Mouse (Mus musculus) MEL (cell line): ENCODE data around the gene H2-Ab1. TPM values are rescaled to one million over a fixed set of nuclear protein-coding genes. Genes with fewer than 3 reads are reported as not detected.
A peak's percentile ranks its signal among the peaks of the same experiment; 100 is the strongest.

ENCODE experiments used
- DNase-seq: peaks from one replicate; pipeline ENCODE4 v3.0.0; 2011; ENCODE audit warnings: low read depth, low spot score
- H3K27ac ChIP-seq: 2 replicates; pipeline ENCODE4 v1.5.1; 2012; ENCODE audit warnings: low read depth, mild to moderate bottlenecking, control low read depth, low read length, moderate library complexity; ENCODE audit not compliant: control insufficient read depth
- H3K27me3 ChIP-seq, 2 experiments: fragments of 150-350 bp in 1 of 2; sonication (generic) in 1 of 2; 2 replicates each; pipeline ENCODE4 v1.6.1; 2012; ENCODE audit warnings: low read length in 2 of 2, mild to moderate bottlenecking in 2 of 2, improper control_type of control experiment in 1 of 2, moderate library complexity in 1 of 2; ENCODE audit not compliant: insufficient read depth in 2 of 2, control insufficient read depth in 1 of 2
- H3K36me3 ChIP-seq, 2 experiments: 2 replicates each; pipeline ENCODE4 v1.6.1; 2012 to 2014; ENCODE audit warnings: low read length in 2 of 2, improper control_type of control experiment in 1 of 2, inconsistent platforms in 1 of 2, mild to moderate bottlenecking in 1 of 2; ENCODE audit not compliant: insufficient read depth in 2 of 2, control insufficient read depth in 1 of 2
- H3K4me1 ChIP-seq, 2 experiments: fragments of 150-350 bp in 1 of 2; sonication (generic) in 1 of 2; 2 replicates each; pipeline ENCODE4 v1.6.1; 2012; ENCODE audit warnings: low read length in 2 of 2, improper control_type of control experiment in 1 of 2, mild to moderate bottlenecking in 1 of 2; ENCODE audit not compliant: insufficient read depth in 2 of 2, control insufficient read depth in 1 of 2
- H3K4me3 ChIP-seq, 2 experiments: fragments of 150-350 bp in 1 of 2; sonication (generic) in 1 of 2; 2 replicates each; pipeline ENCODE4 v1.5.1; 2012; ENCODE audit warnings: low read depth in 2 of 2, low read length in 2 of 2, mild to moderate bottlenecking in 2 of 2, moderate library complexity in 2 of 2, control low read depth in 1 of 2, improper control_type of control experiment in 1 of 2; ENCODE audit not compliant: control insufficient read depth in 1 of 2, insufficient read depth in 1 of 2
- H3K79me2 ChIP-seq: 2 replicates; pipeline ENCODE4 v1.6.1; 2012; ENCODE audit warnings: mild to moderate bottlenecking, low read length, moderate library complexity; ENCODE audit not compliant: control insufficient read depth, poor library complexity, insufficient read depth
- H3K9ac ChIP-seq: 2 replicates; pipeline ENCODE4 v1.6.1; 2012; ENCODE audit warnings: low read depth, mild to moderate bottlenecking, control low read depth, low read length, moderate library complexity; ENCODE audit not compliant: control insufficient read depth, poor library complexity, severe bottlenecking
- H3K9me3 ChIP-seq: fragments of 150-350 bp; sonication (generic); replicated peaks from 2 replicates; pipeline ENCODE4 v1.6.1; 2012; ENCODE audit warnings: mild to moderate bottlenecking, low read length, improper control_type of control experiment, moderate library complexity; ENCODE audit not compliant: insufficient read depth
- BHLHE40 ChIP-seq: IDR thresholded peaks from 2 replicates; pipeline ENCODE4 v1.6.1; 2012; ENCODE audit warnings: low read depth, mild to moderate bottlenecking, inconsistent platforms, low read length, improper control_type of control experiment, borderline replicate concordance
- CHD1 ChIP-seq: IDR thresholded peaks from 2 replicates; pipeline ENCODE4 v1.6.1; 2012; ENCODE audit warnings: low read depth, mild to moderate bottlenecking, inconsistent platforms, low read length, improper control_type of control experiment
- CHD2 ChIP-seq: IDR thresholded peaks from 2 replicates; pipeline ENCODE4 v1.6.1; 2011; ENCODE audit warnings: low read length, improper control_type of control experiment
- CTCF ChIP-seq, 3 experiments: IDR thresholded peaks in 2 of 3; conservative IDR thresholded peaks in 1 of 3; 2 replicates each; pipeline ENCODE4 v1.5.1; 2011 to 2012; ENCODE audit warnings: low read length in 3 of 3, low read depth in 2 of 3, mild to moderate bottlenecking in 2 of 3, improper control_type of control experiment in 1 of 3, inconsistent platforms in 1 of 3, mixed read lengths in 1 of 3, moderate library complexity in 1 of 3; ENCODE audit not compliant: control insufficient read depth in 1 of 3, insufficient read depth in 1 of 3, poor library complexity in 1 of 3, severe bottlenecking in 1 of 3
- E2F4 ChIP-seq: IDR thresholded peaks from 2 replicates; pipeline ENCODE4 v1.6.1; 2011; ENCODE audit warnings: low read depth, low read length, improper control_type of control experiment, borderline replicate concordance
- ELF1 ChIP-seq: IDR thresholded peaks from 2 replicates; pipeline ENCODE4 v1.6.1; 2014; ENCODE audit warnings: low read depth, mild to moderate bottlenecking, inconsistent platforms, low read length, improper control_type of control experiment, moderate library complexity
- EP300 ChIP-seq, 2 experiments: IDR thresholded peaks; 2 replicates each; pipeline ENCODE4 v1.6.1; 2011; ENCODE audit warnings: improper control_type of control experiment in 2 of 2, low read length in 2 of 2, low read depth in 1 of 2, mild to moderate bottlenecking in 1 of 2
- ETS1 ChIP-seq: IDR thresholded peaks from 2 replicates; pipeline ENCODE4 v1.6.1; 2012; ENCODE audit warnings: low read depth, mild to moderate bottlenecking, inconsistent platforms, low read length, improper control_type of control experiment, moderate library complexity
- GABPA ChIP-seq: IDR thresholded peaks from 2 replicates; pipeline ENCODE4 v1.6.1; 2012; ENCODE audit warnings: low read depth, mild to moderate bottlenecking, inconsistent platforms, low read length, improper control_type of control experiment, moderate library complexity
- GATA1 ChIP-seq: IDR thresholded peaks from 2 replicates; pipeline ENCODE4 v1.6.1; 2011; ENCODE audit warnings: low read depth, low read length, improper control_type of control experiment
- HCFC1 ChIP-seq: IDR thresholded peaks from 2 replicates; pipeline ENCODE4 v1.6.1; 2012; ENCODE audit warnings: low read depth, mild to moderate bottlenecking, inconsistent platforms, low read length, improper control_type of control experiment, moderate library complexity
- JUND ChIP-seq: IDR thresholded peaks from 2 replicates; pipeline ENCODE4 v1.6.1; 2011; ENCODE audit warnings: low read depth, mild to moderate bottlenecking, improper control_type of control experiment, low read length
- KAT2A ChIP-seq: conservative IDR thresholded peaks from 2 replicates; pipeline ENCODE4 v1.6.1; 2012; ENCODE audit warnings: low read depth, low read length, improper control_type of control experiment, inconsistent platforms
- MAFK ChIP-seq: IDR thresholded peaks from 2 replicates; pipeline ENCODE4 v1.6.1; 2011; ENCODE audit warnings: low read depth, mild to moderate bottlenecking, low read length, improper control_type of control experiment, borderline replicate concordance
- MAX ChIP-seq: IDR thresholded peaks from 2 replicates; pipeline ENCODE4 v1.6.1; 2011; ENCODE audit warnings: low read length, improper control_type of control experiment
- MAZ ChIP-seq: IDR thresholded peaks from 2 replicates; pipeline ENCODE4 v1.6.1; 2012; ENCODE audit warnings: low read depth, mild to moderate bottlenecking, inconsistent platforms, low read length, improper control_type of control experiment
- MEF2A ChIP-seq: IDR thresholded peaks from 2 replicates; pipeline ENCODE4 v1.6.1; 2014; ENCODE audit warnings: low read depth, mild to moderate bottlenecking, inconsistent platforms, low read length, improper control_type of control experiment; ENCODE audit not compliant: poor library complexity, insufficient replicate concordance, severe bottlenecking; ENCODE audit errors: extremely low read depth
- MXI1 ChIP-seq: IDR thresholded peaks from 2 replicates; pipeline ENCODE4 v1.6.1; 2011; ENCODE audit warnings: mild to moderate bottlenecking, low read depth, low read length, improper control_type of control experiment
- MYB ChIP-seq: IDR thresholded peaks from 2 replicates; pipeline ENCODE4 v1.6.1; 2011; ENCODE audit warnings: mild to moderate bottlenecking, low read depth, low read length, improper control_type of control experiment
- MYC ChIP-seq: IDR thresholded peaks from 2 replicates; pipeline ENCODE4 v1.6.1; 2011; ENCODE audit warnings: low read depth, mild to moderate bottlenecking, low read length, improper control_type of control experiment, moderate library complexity
- NELFE ChIP-seq: IDR thresholded peaks from 2 replicates; pipeline ENCODE4 v1.6.1; 2011; ENCODE audit warnings: low read depth, low read length, improper control_type of control experiment
- NRF1 ChIP-seq: IDR thresholded peaks from 2 replicates; pipeline ENCODE4 v1.6.1; 2014; ENCODE audit warnings: low read depth, mild to moderate bottlenecking, inconsistent platforms, low read length, improper control_type of control experiment, moderate library complexity; ENCODE audit not compliant: poor library complexity, insufficient read depth, severe bottlenecking
- POLR2A ChIP-seq, 2 experiments: IDR thresholded peaks; 2 replicates each; pipeline ENCODE4 v1.6.1; 2011 to 2012; ENCODE audit warnings: low read length in 2 of 2, mild to moderate bottlenecking in 2 of 2, control low read depth in 1 of 2, improper control_type of control experiment in 1 of 2, low read depth in 1 of 2, moderate library complexity in 1 of 2; ENCODE audit not compliant: control insufficient read depth in 1 of 2, insufficient read depth in 1 of 2, poor library complexity in 1 of 2
- POLR2AphosphoS2 ChIP-seq: IDR thresholded peaks from 2 replicates; pipeline ENCODE4 v1.6.1; 2011; ENCODE audit warnings: low read length, improper control_type of control experiment
- POLR2AphosphoS5 ChIP-seq: IDR thresholded peaks from 2 replicates; pipeline ENCODE4 v1.6.1; 2012; ENCODE audit warnings: low read depth, borderline replicate concordance, mild to moderate bottlenecking, inconsistent platforms, low read length, moderate library complexity, mixed read lengths
- RAD21 ChIP-seq: IDR thresholded peaks from 2 replicates; pipeline ENCODE4 v1.6.1; 2011; ENCODE audit warnings: mild to moderate bottlenecking, low read depth, low read length, improper control_type of control experiment
- RCOR1 ChIP-seq: IDR thresholded peaks from 2 replicates; pipeline ENCODE4 v1.6.1; 2012; ENCODE audit warnings: low read depth, mild to moderate bottlenecking, inconsistent platforms, low read length, improper control_type of control experiment
- SIN3A ChIP-seq: IDR thresholded peaks from 2 replicates; pipeline ENCODE4 v1.6.1; 2012; ENCODE audit warnings: low read length, improper control_type of control experiment, inconsistent platforms
- SMC3 ChIP-seq: IDR thresholded peaks from 2 replicates; pipeline ENCODE4 v1.6.1; 2011; ENCODE audit warnings: low read depth, low read length, improper control_type of control experiment
- TAL1 ChIP-seq: IDR thresholded peaks from 2 replicates; pipeline ENCODE4 v1.6.1; 2012; ENCODE audit warnings: mild to moderate bottlenecking, inconsistent platforms, low read length, moderate library complexity, mixed read lengths
- TBP ChIP-seq: IDR thresholded peaks from 2 replicates; pipeline ENCODE4 v1.8.0; 2011; ENCODE audit warnings: low read depth, low read length, improper control_type of control experiment
- TCF12 ChIP-seq: IDR thresholded peaks from 2 replicates; pipeline ENCODE4 v1.6.1; 2014; ENCODE audit warnings: low read depth, mild to moderate bottlenecking, inconsistent platforms, low read length, improper control_type of control experiment, moderate library complexity
- UBTF ChIP-seq: IDR thresholded peaks from 2 replicates; pipeline ENCODE4 v1.6.1; 2012; ENCODE audit warnings: low read depth, mild to moderate bottlenecking, inconsistent platforms, low read length, improper control_type of control experiment, moderate library complexity, borderline replicate concordance; ENCODE audit not compliant: insufficient read depth
- USF1 ChIP-seq: IDR thresholded peaks from 2 replicates; pipeline ENCODE4 v1.6.1; 2014; ENCODE audit warnings: low read depth, mild to moderate bottlenecking, inconsistent platforms, low read length, improper control_type of control experiment, moderate library complexity
- USF2 ChIP-seq, 2 experiments: IDR thresholded peaks; 2 replicates each; pipeline ENCODE4 v1.6.1; 2011 to 2012; ENCODE audit warnings: improper control_type of control experiment in 2 of 2, low read length in 2 of 2, borderline replicate concordance in 1 of 2, inconsistent platforms in 1 of 2, low read depth in 1 of 2, mild to moderate bottlenecking in 1 of 2; ENCODE audit not compliant: insufficient read depth in 1 of 2
- ZKSCAN1 ChIP-seq: IDR thresholded peaks from 2 replicates; pipeline ENCODE4 v1.6.1; 2012; ENCODE audit warnings: low read depth, mild to moderate bottlenecking, inconsistent platforms, low read length, improper control_type of control experiment, moderate library complexity
- ZMIZ1 ChIP-seq: IDR thresholded peaks from 2 replicates; pipeline ENCODE4 v1.6.1; 2012; ENCODE audit warnings: low read depth, mild to moderate bottlenecking, inconsistent platforms, low read length, improper control_type of control experiment, moderate library complexity
- ZNF384 ChIP-seq: IDR thresholded peaks from 2 replicates; pipeline ENCODE4 v1.6.1; 2012; ENCODE audit warnings: low read depth, mild to moderate bottlenecking, inconsistent platforms, low read length, improper control_type of control experiment
- polyA plus RNA-seq, 2 experiments: library from polyadenylated mRNA; stranded (reverse) in 1 of 2; unstranded in 1 of 2; fragments of >175 nt in 1 of 2; fragments of >200 nt in 1 of 2; gene quantifications; 2 replicates each; pipeline versions ENCODE4 v1.2.1 to v1.2.4; 2012; ENCODE audit warnings: low replicate concordance in 2 of 2, low read depth in 1 of 2; ENCODE audit not compliant: insufficient read length in 2 of 2, insufficient read depth in 1 of 2, missing spikeins in 1 of 2
- total RNA-seq: library from RNA; depleted of rRNA; stranded (reverse); fragments of 300-350 nt; gene quantifications from 2 replicates; pipeline ENCODE4 v1.2.3, GENCODE M21; 2012

The H2-Ab1 gene
- total and polyA plus RNA-seq, 3 experiments: not detected

DNA sequence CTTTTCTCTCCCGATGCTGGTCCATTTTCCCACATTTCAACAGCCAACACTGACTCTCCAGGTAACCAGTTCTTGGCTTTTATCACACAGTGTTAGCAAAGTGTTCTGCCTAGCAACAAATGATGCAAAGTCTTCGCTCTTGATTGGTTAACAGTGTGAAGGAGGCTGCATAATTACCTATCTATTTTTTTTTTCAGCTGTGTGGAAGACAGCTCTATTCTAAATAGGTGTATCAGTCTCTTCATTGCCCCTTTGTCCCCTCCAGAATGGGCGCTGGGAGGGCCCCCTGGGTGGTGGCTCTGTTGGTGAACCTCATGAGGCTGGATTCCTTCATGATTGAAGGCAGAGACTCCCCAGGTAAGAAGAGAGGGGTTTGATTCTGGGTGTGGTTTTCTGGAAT lies 18.8 kb upstream of the H2-Ab1 start, which contains the start of gene H2-Ob:
H2-Ob (plus strand) TSS at position 198 of the 400 bp plus-strand sequence.
- Histone ChIP-seq H3K27ac (peak within 1 kb of the TSS; percentile 69), H3K4me3 (peak within 1 kb of the TSS; percentile 30 to 55), H3K9me3 (no peaks in the 10 kb centered on the region), H3K9ac (peak within 1 kb of the TSS; percentile 43), H3K36me3 (peaks cover 0 to 4% of the 10 kb centered on the region in 2 experiments; a peak in 2 of 4 replicates), H3K79me2 (no peaks in the 10 kb centered on the region), H3K27me3 (no peaks in the 10 kb centered on the region), H3K4me1 (peaks cover 0 to 2% of the 10 kb centered on the region in 2 experiments; a peak in 1 of 4 replicates)
- DNase-seq: peak; percentile 87
- TF ChIP-seq ELF1 (no peak), CHD2 (peak; percentile 98), POLR2AphosphoS2 (no peak), JUND (no peak), UBTF (no peak), TAL1 (no peak), MEF2A (no peak), POLR2AphosphoS5 (no peak), SIN3A (no peak; the same call in 1 of the 2 replicates), EP300 (IDR thresholded peaks at IDR 0.05; ENCODE audit: low read depth in 1 of 2, low read length in 2 of 2) (no peak), ETS1 (peak; percentile 58; the same call in 1 of the 2 replicates), GATA1 (0 out of 2 replicates have a peak, but pooled peaks have one; percentile 5), POLR2A (IDR thresholded peaks at IDR 0.05; ENCODE audit: control insufficient read depth in 1 of 2, insufficient read depth in 1 of 2, low read depth in 1 of 2, low read length in 2 of 2, poor library complexity in 1 of 2) (no peak), MAFK (no peak), CTCF (IDR thresholded peaks at IDR 0.05 in 2 of 3, conservative IDR thresholded peaks at IDR 0.05 in 1 of 3; ENCODE audit: control insufficient read depth in 1 of 3, insufficient read depth in 1 of 3, low read depth in 2 of 3, low read length in 3 of 3, poor library complexity in 1 of 3, severe bottlenecking in 1 of 3) (no peak), E2F4 (no peak), MAX (no peak), ZNF384 (peak; percentile 99), TBP (no peak), USF2 (IDR thresholded peaks at IDR 0.05; ENCODE audit: borderline replicate concordance in 1 of 2, insufficient read depth in 1 of 2, low read depth in 1 of 2, low read length in 2 of 2) (no peak), RCOR1 (no peak), ZKSCAN1 (peak; percentile 87; the same call in 1 of the 2 replicates), ZMIZ1 (no peak), NELFE (no peak), MYB (no peak), MAZ (no peak), RAD21 (no peak), BHLHE40 (no peak), TCF12 (no peak), CHD1 (no peak), MXI1 (no peak), GABPA (no peak), USF1 (no peak), HCFC1 (no peak), MYC (no peak), KAT2A (no peak), SMC3 (no peak), NRF1 (no peak)
